ENCODE assay signal across 21 mouse cellular contexts in the genomic region with DNA sequence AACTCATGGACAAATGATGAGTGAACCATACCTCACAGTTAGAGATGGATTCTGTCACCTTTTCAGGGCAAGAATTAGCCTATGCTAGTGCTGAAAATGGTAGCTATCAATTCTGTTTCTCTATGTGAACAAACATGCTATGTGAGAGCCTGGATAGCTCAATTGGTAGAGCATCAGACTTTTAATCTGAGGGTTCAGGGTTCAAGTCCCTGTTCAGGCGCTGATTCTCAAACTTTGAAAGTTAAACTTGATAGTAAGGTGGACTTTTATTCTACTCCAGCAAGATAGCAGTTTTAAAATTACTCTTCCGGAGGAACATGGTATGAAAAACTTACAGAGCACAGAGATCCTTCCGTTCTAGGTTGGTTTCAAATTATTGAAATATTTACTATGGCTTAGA. TPM values are rescaled to one million over a fixed set of nuclear protein-coding genes. Genes with fewer than 3 reads are reported as not detected.
A peak's percentile ranks its signal among the peaks of the same experiment; 100 is the strongest.
DNase-seq lines count a peak whose midpoint lies in the region; ATAC-seq and TF ChIP-seq lines count a peak whose summit lies in the region.
"Had no signal": no experiment of that assay in that cellular context is flagged by ENCODE, and none has a peak within 500 bp of the region (broad histone marks: within the 10 kb centered on the region; RNA-seq: fewer than 3 reads in every experiment).

No protein-coding gene starts in this region.

- no peak overlapping the region for H3K4me2 ChIP-seq in intestine, postnatal 0 days (replicated peaks; ENCODE audit: low read depth)
- H3K4me2 ChIP-seq: embryonic facial prominence, embryonic 15.5 days; hindbrain, embryonic 13.5 days; limb, embryonic 12.5 days; liver, embryonic 13.5 days had no signal

- no peak for TF ChIP-seq CTCF in intestine, postnatal 0 days (IDR thresholded peaks at IDR 0.05; ENCODE audit: low read depth)

- H3K9me3 ChIP-seq in heart, embryonic 10.5 days: no peaks in the 10 kb centered on the region
- no peaks in the 10 kb centered on the region for H3K9me3 ChIP-seq in intestine, postnatal 0 days (ENCODE audit: control insufficient read depth)
- H3K9me3 ChIP-seq: embryonic facial prominence, embryonic 15.5 days; hindbrain, embryonic 13.5 days; limb, embryonic 12.5 days; liver, embryonic 13.5 days had no signal

- H3K4me3 ChIP-seq in heart, embryonic 10.5 days: no peak overlapping the region
- no peak overlapping the region for H3K4me3 ChIP-seq in intestine, postnatal 0 days (ENCODE audit: low read depth, low read length)
- H3K4me3 ChIP-seq: embryonic facial prominence, embryonic 15.5 days; forebrain, embryonic 10.5 days; hindbrain, embryonic 13.5 days; limb, embryonic 12.5 days; liver, embryonic 13.5 days had no signal

- no peak for ATAC-seq in intestine, postnatal 0 days
- ATAC-seq: intestine, embryonic 16.5 days had no signal

- 25% methylated on average over 3 of the region's 3 CpGs for WGBS in heart, embryonic 10.5 days
- WGBS in intestine, postnatal 0 days: 40% methylated on average over 3 of the region's 3 CpGs

- no peak overlapping the region for H3K27ac ChIP-seq in heart, embryonic 10.5 days
- no peak overlapping the region for H3K27ac ChIP-seq in intestine, postnatal 0 days (ENCODE audit: low read depth, low read length)
- H3K27ac ChIP-seq: embryonic facial prominence, embryonic 15.5 days; forebrain, embryonic 10.5 days; hindbrain, embryonic 13.5 days; kidney, postnatal 0 days; limb, embryonic 12.5 days; liver, embryonic 13.5 days had no signal

- no peaks in the 10 kb centered on the region for H3K36me3 ChIP-seq in heart, embryonic 10.5 days
- no peaks in the 10 kb centered on the region for H3K36me3 ChIP-seq in intestine, postnatal 0 days (ENCODE audit: control insufficient read depth, insufficient read depth)
- H3K36me3 ChIP-seq: embryonic facial prominence, embryonic 15.5 days; forebrain, embryonic 10.5 days; hindbrain, embryonic 13.5 days; limb, embryonic 12.5 days; liver, embryonic 13.5 days had no signal

- peak; percentile 9 for DNase-seq in heart, embryonic 10.5 days (ENCODE audit: low spot score)
- no peak for DNase-seq in heart, postnatal 36 days
- DNase-seq in A20 (ENCODE audit: low read depth, low spot score): peak; percentile 30
- peak; percentile 84 for DNase-seq in R1 (ENCODE audit: low read depth, low spot score)
- DNase-seq in mesoderm, embryonic 11.5 days (ENCODE audit: low read depth, low spot score): peak; percentile 8
- DNase-seq in lung, postnatal 4 days: no peak
- DNase-seq: cerebellum, adult 11 months; gastrocnemius, postnatal 36 days; heart, postnatal 10 days; liver, embryonic 13.5 days; thymus, postnatal 36 days had no signal

- 0 out of 2 replicates have a peak, but pooled peaks cover 3% of the 10 kb centered on the region for H3K4me1 ChIP-seq in heart, embryonic 10.5 days
- no peaks in the 10 kb centered on the region for H3K4me1 ChIP-seq in intestine, postnatal 0 days (replicated peaks; ENCODE audit: control insufficient read depth, insufficient read depth, low read length)
- H3K4me1 ChIP-seq: hindbrain, embryonic 13.5 days; limb, embryonic 12.5 days had no signal

- no peaks in the 10 kb centered on the region for H3K27me3 ChIP-seq in heart, embryonic 10.5 days (ENCODE audit: insufficient read depth, poor library complexity, severe bottlenecking)
- no peaks in the 10 kb centered on the region for H3K27me3 ChIP-seq in intestine, postnatal 0 days (replicated peaks; ENCODE audit: control insufficient read depth, insufficient read depth, low read length)
- H3K27me3 ChIP-seq: embryonic facial prominence, embryonic 15.5 days; limb, embryonic 12.5 days had no signal

- H3K9ac ChIP-seq in intestine, postnatal 0 days (ENCODE audit: low read depth, low read length): no peak overlapping the region
- H3K9ac ChIP-seq: embryonic facial prominence, embryonic 15.5 days; hindbrain, embryonic 13.5 days; limb, embryonic 12.5 days; liver, embryonic 13.5 days had no signal

- intact Hi-C loops in heart, postnatal 36 days (cut with DNase I): no loop called here

RNA-seq across cellular contexts. Expression of gene Pom121l2, which starts 9.4 kb away (rescaled TPM):
- 0.09 TPM in 1 of 2 replicates, not detected in the other for polyA plus RNA-seq in heart, embryonic 10.5 days (2016; fragmentation: Nextera tagmentation; extraction: Ambion mirVana)
- not detected for total RNA-seq in heart, postnatal 36 days (2021)
- polyA plus RNA-seq in intestine, postnatal 0 days (2015; fragmentation: Nextera tagmentation; extraction: Ambion mirVana): not detected in 2 replicates
- total RNA-seq: common myeloid progenitor, adult 5-6 weeks; gastrocnemius, postnatal 36 days; heart, postnatal 10 days; megakaryocyte-erythroid progenitor cell, adult 5-6 weeks had no signal
- polyA plus RNA-seq: hindbrain, embryonic 13.5 days; intestine, embryonic 16.5 days; kidney, postnatal 0 days; liver, embryonic 13.5 days; neural tube, embryonic 14.5 days had no signal

RNA-seq across cellular contexts. Expression of gene Zfp184, which starts 26.7 kb away (rescaled TPM):
- polyA plus RNA-seq in heart, embryonic 10.5 days (2016; fragmentation: Nextera tagmentation; extraction: Ambion mirVana): 7.4 and 9.1 TPM in 2 replicates
- under 1 TPM; 0.97 to 0.98 TPM for total RNA-seq in heart, postnatal 36 days (2021)
- polyA plus RNA-seq in intestine, postnatal 0 days (2015; fragmentation: Nextera tagmentation; extraction: Ambion mirVana): 1.2 TPM in 2 replicates

RNA-seq across cellular contexts. Expression of gene Prss16, which starts 37.9 kb away (rescaled TPM):
- polyA plus RNA-seq in heart, embryonic 10.5 days (2016; fragmentation: Nextera tagmentation; extraction: Ambion mirVana): 0.30 and 0.33 TPM in 2 replicates
- not detected for total RNA-seq in heart, postnatal 36 days (2021)
- polyA plus RNA-seq in intestine, postnatal 0 days (2015; fragmentation: Nextera tagmentation; extraction: Ambion mirVana): 4.0 and 4.1 TPM in 2 replicates
- total RNA-seq: heart, postnatal 10 days had no signal
- polyA plus RNA-seq: neural tube, embryonic 14.5 days had no signal

Comparison
In these comparisons a context has a peak if more than half of its experiments do, and no peak if none do; other contexts are left out.
1. DNase-seq: peak in heart, embryonic 10.5 days (single experiment), A20 (single experiment), R1 (single experiment) and mesoderm, embryonic 11.5 days (single experiment); none in heart, postnatal 36 days (0 of 2) and lung, postnatal 4 days (0 of 2).